Mouse (Mus musculus) midbrain, embryonic 10.5 days (tissue): ENCODE measurements around the gene Abhd14b. TPM values are rescaled to one million over a fixed set of nuclear protein-coding genes. Genes with fewer than 3 reads are reported as not detected.
"Not testable (repeated sequence)": the region's sequence is repeated elsewhere in the genome, so short reads cannot be mapped to it uniquely, and the experiment has no call there.

Experiments used
- DNase-seq: peaks from one replicate; pipeline ENCODE4 v3.0.0-alpha.2; 2017; ENCODE audit warnings: low spot score
- H3K27ac ChIP-seq: fragments of 300-500 bp; sonication (generic); replicated peaks from 2 replicates; pipeline ENCODE4 v1.5.1; 2016; ENCODE audit warnings: mild to moderate bottlenecking
- H3K27me3 ChIP-seq: fragments of 300-500 bp; sonication (generic); 2 replicates; pipeline ENCODE4 v1.6.1; 2016; ENCODE audit warnings: low read depth, mild to moderate bottlenecking; ENCODE audit not compliant: poor library complexity, severe bottlenecking
- H3K36me3 ChIP-seq: fragments of 300-500 bp; sonication (generic); 2 replicates; pipeline ENCODE4 v1.6.1; 2016; ENCODE audit warnings: mild to moderate bottlenecking, moderate library complexity
- H3K4me1 ChIP-seq: fragments of 300-500 bp; sonication (generic); 2 replicates; pipeline ENCODE4 v1.6.1; 2016
- H3K4me3 ChIP-seq: fragments of 300-500 bp; sonication (generic); 2 replicates; pipeline ENCODE4 v1.5.1; 2016; ENCODE audit warnings: mild to moderate bottlenecking, moderate library complexity
- H3K9me3 ChIP-seq: fragments of 300-500 bp; sonication (generic); replicated peaks from 2 replicates; pipeline ENCODE4 v1.6.1; 2016; ENCODE audit warnings: mild to moderate bottlenecking
- WGBS: fragments of 180-500 bp; shearing (Covaris S2); methylation state at CpG from one replicate; pipeline ENCODE4 v1.1.7; 2016; 5-methylcytosine and 5-hydroxymethylcytosine counted together
- polyA plus RNA-seq: library from polyadenylated mRNA; unstranded; fragments of >200 nt; fragmentation: Nextera tagmentation; extraction: Ambion mirVana; gene quantifications from 2 replicates; pipeline ENCODE4 v1.2.1, GENCODE M21; 2016

The Abhd14b gene
- polyA plus RNA-seq, 1 experiment from 2014 or later: 5.2 TPM

- Histone ChIP-seq H3K27me3 (no peaks in the 10 kb centered on the region), H3K4me3 (no peak overlapping the region), H3K9me3 (no peaks in the 10 kb centered on the region), H3K27ac (no peak overlapping the region), H3K4me1 (no peaks in the 10 kb centered on the region), H3K36me3 (peaks cover 63% of the 10 kb centered on the region)
- DNase-seq: no peak
- WGBS: 81% methylated on average over 10 of the region's 10 CpGs
These were observed 37.8 kb downstream of the Abhd14b start for GRCm38 (mm10) chr9:106485076-106485475.

- H3K4me3 ChIP-seq, H3K9me3 ChIP-seq, DNase-seq, H3K27me3 ChIP-seq, H3K4me1 ChIP-seq, H3K27ac ChIP-seq: not testable (repeated sequence)
- WGBS: 90% methylated on average over 6 of the region's 6 CpGs
- H3K36me3 ChIP-seq: peaks cover 39% of the 10 kb centered on the region
These were observed 40.3 kb downstream of the Abhd14b start for GRCm38 (mm10) chr9:106487602-106488001.

DNA sequence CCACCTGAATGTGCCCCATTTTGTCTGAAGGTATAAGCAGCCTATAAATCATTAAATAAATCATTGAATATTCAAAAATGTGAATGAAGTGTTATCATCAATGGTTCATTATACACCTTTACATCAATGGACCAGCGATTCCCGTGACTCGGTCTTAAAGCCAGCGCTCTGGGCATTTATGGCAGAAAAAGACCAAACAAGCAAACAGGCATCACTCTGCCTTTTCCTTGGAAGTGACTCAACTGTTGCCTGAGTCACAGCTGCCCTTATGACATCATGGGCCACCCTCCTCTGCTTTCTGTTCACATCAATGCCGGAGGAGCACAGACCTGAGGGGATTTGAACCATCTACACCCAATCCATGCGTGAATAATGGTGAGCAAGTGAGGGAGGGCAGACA is 52.4 kb downstream of the Abhd14b start, which contains the start of gene Iqcf1:
Gene Iqcf1 (plus strand): TSS at position 301 of the 400 bp plus-strand sequence.
- Histone ChIP-seq H3K27ac (no peak within 1 kb of the TSS), H3K27me3 (no peaks in the 10 kb centered on the region), H3K4me1 (no peaks in the 10 kb centered on the region), H3K36me3 (no peaks in the 10 kb centered on the region), H3K4me3 (no peak within 1 kb of the TSS), H3K9me3 (no peaks in the 10 kb centered on the region)
- 93% methylated on average over 6 of the region's 6 CpGs for WGBS
- DNase-seq: no peak

DNA sequence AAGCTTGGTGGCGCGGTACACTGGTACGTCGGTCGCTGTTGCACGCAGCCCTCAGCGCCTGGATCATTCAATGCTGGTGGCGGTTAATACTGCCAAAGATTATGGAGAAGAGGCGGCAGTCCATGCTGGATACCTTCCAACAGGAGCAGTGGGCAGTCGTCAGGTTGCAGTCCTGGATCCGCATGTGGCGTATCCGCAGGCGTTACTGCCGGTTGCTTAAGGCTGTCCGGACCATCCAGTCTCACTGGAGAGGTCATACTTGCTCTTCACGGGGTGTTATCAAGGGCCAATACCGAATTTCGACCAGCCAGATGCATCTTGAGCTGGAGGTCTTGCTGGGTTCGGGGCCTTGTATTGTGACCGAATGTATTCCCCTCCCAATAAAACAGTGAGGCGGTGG is 54.6 kb downstream of the Abhd14b start:
- no peaks in the 10 kb centered on the region for H3K36me3 ChIP-seq
- no peaks in the 10 kb centered on the region for H3K27me3 ChIP-seq
- no peaks in the 10 kb centered on the region for H3K9me3 ChIP-seq
- no peak for DNase-seq
- H3K4me3 ChIP-seq: no peak overlapping the region
- H3K27ac ChIP-seq: no peak overlapping the region
- H3K4me1 ChIP-seq: no peaks in the 10 kb centered on the region
- WGBS: 90% methylated on average over 22 of the region's 22 CpGs

Other genes with a start within 250 kb of the Abhd14b start
- 46.2 and 52.1 TPM in 2 replicates for gene Ppm1m, start 247.7 kb upstream of the Abhd14b start, polyA plus RNA-seq
- 69.7 and 74.8 TPM in 2 replicates for gene Twf2, start 244.4 kb upstream of the Abhd14b start, polyA plus RNA-seq
- 0.05 TPM in 1 of 2 replicates, not detected in the other for gene Tlr9, start 224.9 kb upstream of the Abhd14b start, polyA plus RNA-seq
- gene Alas1, start 198.8 kb upstream of the Abhd14b start, polyA plus RNA-seq: 71.1 and 82.7 TPM in 2 replicates
- gene Poc1a, start 166.4 kb upstream of the Abhd14b start, polyA plus RNA-seq: 38.1 and 46.6 TPM in 2 replicates
- 11.4 and 14.1 TPM in 2 replicates for gene Dusp7, start 78.8 kb upstream of the Abhd14b start, polyA plus RNA-seq
- gene Rpl29, start 18.0 kb upstream of the Abhd14b start, polyA plus RNA-seq: 872 and 1,015 TPM in 2 replicates
- 39.3 and 42.6 TPM in 2 replicates for gene Acy1, start 9.1 kb upstream of the Abhd14b start, polyA plus RNA-seq
- gene Abhd14a, start 219 bp downstream of the Abhd14b start, polyA plus RNA-seq: 37.7 TPM in 2 replicates
- gene Pcbp4, start 5.8 kb downstream of the Abhd14b start, polyA plus RNA-seq: 385 and 386 TPM in 2 replicates
- gene Gpr62, start 18.5 kb downstream of the Abhd14b start, polyA plus RNA-seq: 0.11 and 0.15 TPM in 2 replicates
- 69.9 and 74.9 TPM in 2 replicates for gene Rrp9, start 28.5 kb downstream of the Abhd14b start, polyA plus RNA-seq
- gene Parp3, start 29.5 kb downstream of the Abhd14b start, polyA plus RNA-seq: 1.9 and 2.7 TPM in 2 replicates
- not detected in 2 replicates for gene Iqcf1, start 52.5 kb downstream of the Abhd14b start, polyA plus RNA-seq
- 0.27 TPM in 1 of 2 replicates, not detected in the other for gene Iqcf5, start 67.1 kb downstream of the Abhd14b start, polyA plus RNA-seq
- not detected in 2 replicates for gene Iqcf3, start 114.2 kb downstream of the Abhd14b start, polyA plus RNA-seq
- gene Iqcf4, start 123.5 kb downstream of the Abhd14b start, polyA plus RNA-seq: not detected in 2 replicates
- not detected in 2 replicates for gene Iqcf6, start 179.1 kb downstream of the Abhd14b start, polyA plus RNA-seq
- 11.8 and 18.9 TPM in 2 replicates for gene Grm2, start 208.6 kb downstream of the Abhd14b start, polyA plus RNA-seq
- 26.4 and 30.2 TPM in 2 replicates for gene Tex264, start 238.5 kb downstream of the Abhd14b start, polyA plus RNA-seq